ENCODE assay signal across 25 mouse cellular contexts in the genomic region with DNA sequence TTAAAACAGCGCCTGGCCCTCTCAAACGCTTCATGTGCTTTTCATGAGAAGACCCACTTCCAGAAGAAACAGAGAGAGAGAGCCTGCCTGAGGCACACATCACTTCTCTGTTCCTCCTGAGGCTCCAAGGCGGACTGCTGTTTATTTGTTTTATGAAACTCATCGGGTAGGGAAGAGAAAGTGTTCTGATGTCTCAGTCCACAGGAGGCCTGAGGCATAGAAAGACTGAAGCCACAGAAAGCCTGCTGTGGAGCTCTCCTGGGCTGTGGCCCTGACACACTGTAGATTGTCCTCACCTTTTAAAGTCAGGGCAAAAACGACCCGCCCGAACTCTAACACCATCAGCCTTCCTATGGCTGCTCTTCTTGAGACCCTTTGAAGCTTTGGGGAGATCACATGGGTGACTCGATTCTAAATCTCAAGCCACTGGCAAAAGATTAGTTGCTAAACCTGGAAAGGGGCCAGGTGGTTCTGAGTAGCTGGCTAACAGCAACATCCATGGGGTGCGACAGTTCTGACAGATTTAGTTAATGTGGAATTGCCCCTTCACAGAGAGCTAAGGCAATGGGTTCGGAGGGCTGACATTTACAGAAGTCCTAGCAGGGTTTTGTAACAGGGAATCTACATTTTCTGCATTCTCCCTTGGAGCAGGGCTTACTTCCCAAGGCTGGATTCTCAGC. TPM values are rescaled to one million over a fixed set of nuclear protein-coding genes. Genes with fewer than 3 reads are reported as not detected.
A peak's percentile ranks its signal among the peaks of the same experiment; 100 is the strongest.
DNase-seq lines count a peak whose midpoint lies in the region; ATAC-seq and TF ChIP-seq lines count a peak whose summit lies in the region.
"Had no signal": no experiment of that assay in that cellular context is flagged by ENCODE, and none has a peak within 500 bp of the region (broad histone marks: within the 10 kb centered on the region; RNA-seq: fewer than 3 reads in every experiment).

No protein-coding gene starts in this region.

- H3K4me3 ChIP-seq in hindbrain, postnatal 0 days (ENCODE audit: low read length), result no peak overlapping the region
- no peak overlapping the region for H3K4me3 ChIP-seq in hindbrain, embryonic 11.5 days (ENCODE audit: low read depth, low read length)
- H3K4me3 ChIP-seq in midbrain, embryonic 11.5 days (ENCODE audit: low read depth, low read length), result no peak overlapping the region
- no peak overlapping the region for H3K4me3 ChIP-seq in midbrain, embryonic 10.5 days
- H3K4me3 ChIP-seq: forebrain, embryonic 13.5 days; intestine, embryonic 15.5 days; kidney, embryonic 15.5 days; limb, embryonic 12.5 days; liver, embryonic 13.5 days; midbrain, embryonic 13.5 days; myocyte had no signal

- no peak overlapping the region for H3K9ac ChIP-seq in hindbrain, postnatal 0 days (replicated peaks; ENCODE audit: low read length)
- no peak overlapping the region for H3K9ac ChIP-seq in hindbrain, embryonic 11.5 days (ENCODE audit: low read depth, low read length)
- no peak overlapping the region for H3K9ac ChIP-seq in midbrain, embryonic 11.5 days (ENCODE audit: low read length)
- H3K9ac ChIP-seq: forebrain, embryonic 13.5 days; hindbrain, embryonic 14.5 days; intestine, embryonic 15.5 days; kidney, embryonic 15.5 days; limb, embryonic 12.5 days; liver, embryonic 13.5 days; midbrain, embryonic 13.5 days had no signal

- no peaks in the 10 kb centered on the region for H3K27me3 ChIP-seq in hindbrain, postnatal 0 days (ENCODE audit: insufficient read depth, low read length)
- H3K27me3 ChIP-seq in hindbrain, embryonic 11.5 days (ENCODE audit: control insufficient read depth, insufficient read depth, low read length), result no peaks in the 10 kb centered on the region
- H3K27me3 ChIP-seq in midbrain, embryonic 11.5 days (ENCODE audit: control insufficient read depth, insufficient read depth, low read length), result no peaks in the 10 kb centered on the region
- no peaks in the 10 kb centered on the region for H3K27me3 ChIP-seq in midbrain, embryonic 10.5 days (ENCODE audit: low read depth, poor library complexity, severe bottlenecking)
- H3K27me3 ChIP-seq: forebrain, embryonic 13.5 days; intestine, embryonic 15.5 days; kidney, embryonic 15.5 days; limb, embryonic 12.5 days; liver, embryonic 13.5 days; midbrain, embryonic 13.5 days had no signal

- H3K4me2 ChIP-seq in hindbrain, postnatal 0 days (ENCODE audit: low read depth, low read length), result no peak overlapping the region
- no peak overlapping the region for H3K4me2 ChIP-seq in hindbrain, embryonic 11.5 days (replicated peaks; ENCODE audit: low read depth, low read length)
- no peak overlapping the region for H3K4me2 ChIP-seq in midbrain, embryonic 11.5 days
- H3K4me2 ChIP-seq: forebrain, embryonic 13.5 days; hindbrain, embryonic 14.5 days; intestine, embryonic 15.5 days; kidney, embryonic 15.5 days; limb, embryonic 12.5 days; liver, embryonic 13.5 days; midbrain, embryonic 13.5 days had no signal

- 0 out of 2 replicates have a peak, but pooled peaks cover 4% of the 10 kb centered on the region for H3K4me1 ChIP-seq in hindbrain, postnatal 0 days (ENCODE audit: insufficient read depth, low read length)
- H3K4me1 ChIP-seq in hindbrain, embryonic 11.5 days (replicated peaks; ENCODE audit: control insufficient read depth, insufficient read depth, low read length), result no peaks in the 10 kb centered on the region
- no peaks in the 10 kb centered on the region for H3K4me1 ChIP-seq in midbrain, embryonic 11.5 days (ENCODE audit: control insufficient read depth, insufficient read depth, low read length)
- no peaks in the 10 kb centered on the region for H3K4me1 ChIP-seq in midbrain, embryonic 10.5 days
- H3K4me1 ChIP-seq: intestine, embryonic 15.5 days; liver, embryonic 13.5 days; midbrain, embryonic 13.5 days had no signal

- no peak for TF ChIP-seq POLR2A in brain, embryonic 14.5 days (IDR thresholded peaks at IDR 0.05; ENCODE audit: borderline replicate concordance, extremely low read depth, insufficient read depth, insufficient read length, poor library complexity, severe bottlenecking)

- H3K9me3 ChIP-seq in hindbrain, postnatal 0 days (ENCODE audit: low read length), result no peaks in the 10 kb centered on the region
- H3K9me3 ChIP-seq in hindbrain, embryonic 11.5 days (ENCODE audit: control insufficient read depth, low read length), result no peaks in the 10 kb centered on the region
- H3K9me3 ChIP-seq in midbrain, embryonic 11.5 days (ENCODE audit: control insufficient read depth, low read length), result no peaks in the 10 kb centered on the region
- no peaks in the 10 kb centered on the region for H3K9me3 ChIP-seq in midbrain, embryonic 10.5 days (replicated peaks)
- H3K9me3 ChIP-seq: forebrain, embryonic 13.5 days; intestine, embryonic 15.5 days; kidney, embryonic 15.5 days; limb, embryonic 12.5 days; liver, embryonic 13.5 days; midbrain, embryonic 13.5 days had no signal

- 56% methylated on average over 10 of the region's 10 CpGs for WGBS in hindbrain, postnatal 0 days
- 69% methylated on average over 10 of the region's 10 CpGs for WGBS in hindbrain, embryonic 11.5 days
- 71% methylated on average over 10 of the region's 10 CpGs for WGBS in midbrain, embryonic 11.5 days
- 71% methylated on average over 10 of the region's 10 CpGs for WGBS in midbrain, embryonic 10.5 days

- DNase-seq in cerebellum, postnatal 14 days, result peak; percentile 32 to 49
- no peak for DNase-seq in cerebellum, adult 9-11 months
- DNase-seq in hindbrain, postnatal 0 days (ENCODE audit: low spot score), result peak; percentile 46
- DNase-seq in hindbrain, embryonic 11.5 days (ENCODE audit: low spot score), result no peak
- peak; percentile 81 for DNase-seq in midbrain, embryonic 11.5 days (ENCODE audit: low spot score, missing footprints)
- DNase-seq in midbrain, embryonic 10.5 days (ENCODE audit: low spot score), result no peak
- DNase-seq in brain, embryonic 14.5 days (ENCODE audit: low read depth), result peak; percentile 35
- no peak for DNase-seq in frontal cortex, postnatal 10 days (ENCODE audit: low spot score in 2 of 2)
- DNase-seq: adrenal gland, postnatal 25 days; cerebellum, adult 2 months; gastrocnemius, postnatal 14 days; heart, postnatal 14 days; kidney, postnatal 4 days; liver, embryonic 13.5 days; right cerebral cortex, postnatal 25 days; thymus, postnatal 36 days had no signal

- no peak for TF ChIP-seq CTCF in hindbrain, postnatal 0 days (IDR thresholded peaks at IDR 0.05; ENCODE audit: low read depth)
- no peak for TF ChIP-seq CTCF in brain, embryonic 14.5 days (IDR thresholded peaks at IDR 0.05; ENCODE audit: borderline replicate concordance, extremely low read depth, insufficient read depth, insufficient read length)

- H3K36me3 ChIP-seq in hindbrain, postnatal 0 days (ENCODE audit: insufficient read depth, low read length), result no peaks in the 10 kb centered on the region
- no peaks in the 10 kb centered on the region for H3K36me3 ChIP-seq in hindbrain, embryonic 11.5 days (ENCODE audit: control insufficient read depth, insufficient read depth, low read length)
- H3K36me3 ChIP-seq in midbrain, embryonic 11.5 days (ENCODE audit: control insufficient read depth, insufficient read depth, low read length), result no peaks in the 10 kb centered on the region
- no peaks in the 10 kb centered on the region for H3K36me3 ChIP-seq in midbrain, embryonic 10.5 days
- H3K36me3 ChIP-seq: intestine, embryonic 15.5 days; kidney, embryonic 15.5 days; limb, embryonic 12.5 days; liver, embryonic 13.5 days; midbrain, embryonic 13.5 days had no signal

- H3K27ac ChIP-seq in hindbrain, postnatal 0 days, result no peak overlapping the region
- no peak overlapping the region for H3K27ac ChIP-seq in hindbrain, embryonic 11.5 days (ENCODE audit: low read depth, low read length)
- H3K27ac ChIP-seq in midbrain, embryonic 11.5 days (ENCODE audit: low read depth, low read length), result no peak overlapping the region
- no peak overlapping the region for H3K27ac ChIP-seq in midbrain, embryonic 10.5 days (replicated peaks)
- H3K27ac ChIP-seq: forebrain, embryonic 13.5 days; hindbrain, embryonic 14.5 days; intestine, embryonic 15.5 days; kidney, embryonic 15.5 days; limb, embryonic 12.5 days; liver, embryonic 13.5 days; midbrain, embryonic 13.5 days had no signal

- ATAC-seq in hindbrain, postnatal 0 days, result no peak
- ATAC-seq in hindbrain, embryonic 11.5 days (ENCODE audit: low FRiP score), result no peak
- ATAC-seq in midbrain, embryonic 11.5 days (ENCODE audit: low FRiP score), result no peak
- ATAC-seq: forebrain, embryonic 13.5 days; intestine, embryonic 15.5 days; midbrain, embryonic 13.5 days had no signal

RNA-seq across cellular contexts. Expression of gene Dut, which starts 35.0 kb away (rescaled TPM):
- total RNA-seq in hindbrain, postnatal 0 days (2014; rRNA removed), result 46.6 and 50.7 TPM in 2 replicates
- polyA plus RNA-seq in hindbrain, postnatal 0 days (2015; fragmentation: Nextera tagmentation; extraction: Ambion mirVana), result 95.0 and 105 TPM in 2 replicates
- 176 and 187 TPM in 2 replicates for polyA plus RNA-seq in hindbrain, embryonic 11.5 days (2014; fragmentation: Nextera tagmentation; extraction: Ambion mirVana)
- 215 and 220 TPM in 2 replicates for polyA plus RNA-seq in midbrain, embryonic 11.5 days (2014; fragmentation: Nextera tagmentation; extraction: Ambion mirVana)
- 223 and 273 TPM in 2 replicates for polyA plus RNA-seq in midbrain, embryonic 10.5 days (2016; fragmentation: Nextera tagmentation; extraction: Ambion mirVana)
- 57.0 and 77.4 TPM in 2 replicates for polyA plus RNA-seq in brain, embryonic 14.5 days (2012; rRNA removed)

RNA-seq across cellular contexts. Expression of gene Slc12a1, which starts 59.7 kb away (rescaled TPM):
- 0.29 TPM in 1 of 2 replicates, not detected in the other for total RNA-seq in hindbrain, postnatal 0 days (2014; rRNA removed)
- 0.10 and 0.11 TPM in 2 replicates for polyA plus RNA-seq in hindbrain, postnatal 0 days (2015; fragmentation: Nextera tagmentation; extraction: Ambion mirVana)
- polyA plus RNA-seq in hindbrain, embryonic 11.5 days (2014; fragmentation: Nextera tagmentation; extraction: Ambion mirVana), result not detected in 2 replicates
- 0.03 TPM in 1 of 2 replicates, not detected in the other for polyA plus RNA-seq in midbrain, embryonic 11.5 days (2014; fragmentation: Nextera tagmentation; extraction: Ambion mirVana)
- not detected in 2 replicates for polyA plus RNA-seq in midbrain, embryonic 10.5 days (2016; fragmentation: Nextera tagmentation; extraction: Ambion mirVana)
- polyA plus RNA-seq in brain, embryonic 14.5 days (2012; rRNA removed), result 0.04 and 0.11 TPM in 2 replicates
- total RNA-seq: adrenal gland, postnatal 25 days; gastrocnemius, postnatal 14 days; heart, postnatal 14 days had no signal
- polyA plus RNA-seq: C2C12; forebrain, embryonic 13.5 days; intestine, embryonic 15.5 days; limb, embryonic 12.5 days; liver, embryonic 13.5 days; midbrain, embryonic 13.5 days; stomach, embryonic 14.5 days had no signal

Comparison
In these comparisons a context has a peak if more than half of its experiments do, and no peak if none do; other contexts are left out.
1. DNase-seq: peak in cerebellum, postnatal 14 days (2 of 2), hindbrain, postnatal 0 days (single experiment), midbrain, embryonic 11.5 days (single experiment) and brain, embryonic 14.5 days (single experiment); none in cerebellum, adult 9-11 months (single experiment), hindbrain, embryonic 11.5 days (single experiment), midbrain, embryonic 10.5 days (single experiment) and frontal cortex, postnatal 10 days (0 of 2).